Mouse (Mus musculus) hindbrain, embryonic 14.5 days (tissue): ENCODE results near the gene Ralb. TPM values are rescaled to one million over a fixed set of nuclear protein-coding genes. Genes with fewer than 3 reads are reported as not detected.

Source experiments
- ATAC-seq: fragments of 200-750 bp; cut with Nextera tagmentation; 2 replicates; pipeline ENCODE4 v1.8.0; 2017; ENCODE audit warnings: moderate number of reproducible peaks, mild to moderate bottlenecking, moderate TSS enrichment, moderate library complexity; ENCODE audit not compliant: low FRiP score
- DNase-seq: peaks from one replicate; pipeline ENCODE4 v3.0.0-alpha.2; 2015; ENCODE audit warnings: low spot score
- H3K27ac ChIP-seq: fragments of 300-500 bp; sonication (generic); 2 replicates; pipeline ENCODE4 v1.5.1; 2014; ENCODE audit warnings: mild to moderate bottlenecking, moderate library complexity
- H3K27me3 ChIP-seq: fragments of 300-500 bp; sonication (generic); 2 replicates; pipeline ENCODE4 v1.6.1; 2014; ENCODE audit warnings: mild to moderate bottlenecking, low read length, mixed read lengths; ENCODE audit not compliant: control insufficient read depth, insufficient read depth
- H3K36me3 ChIP-seq: fragments of 300-500 bp; sonication (generic); replicated peaks from 2 replicates; pipeline ENCODE4 v1.6.1; 2014; ENCODE audit not compliant: control insufficient read depth, insufficient read depth
- H3K4me1 ChIP-seq: fragments of 300-500 bp; sonication (generic); replicated peaks from 2 replicates; pipeline ENCODE4 v1.6.1; 2014; ENCODE audit warnings: antibody characterized with exemption, low read length, mixed read lengths; ENCODE audit not compliant: control insufficient read depth, insufficient read depth
- H3K4me2 ChIP-seq: fragments of 300-500 bp; sonication (generic); replicated peaks from 2 replicates; pipeline ENCODE4 v1.6.1; 2014; ENCODE audit warnings: mild to moderate bottlenecking, moderate library complexity
- H3K4me3 ChIP-seq: fragments of 300-500 bp; sonication (generic); replicated peaks from 2 replicates; pipeline ENCODE4 v1.5.1; 2014; ENCODE audit warnings: mild to moderate bottlenecking, low read length
- H3K9ac ChIP-seq: fragments of 300-500 bp; sonication (generic); 2 replicates; pipeline ENCODE4 v1.6.1; 2014
- H3K9me3 ChIP-seq: fragments of 300-500 bp; sonication (generic); 2 replicates; pipeline ENCODE4 v1.6.1; 2016; ENCODE audit warnings: low read length; ENCODE audit not compliant: control insufficient read depth
- WGBS: fragments of 180-500 bp; shearing (Covaris S2); extraction: QIAGEN DNeasy Blood & Tissue Kit; methylation state at CpG from one replicate; pipeline ENCODE4 v1.1.7; 2014; 5-methylcytosine and 5-hydroxymethylcytosine counted together
- polyA plus RNA-seq: library from polyadenylated mRNA; unstranded; fragments of >200 nt; fragmentation: Nextera tagmentation; extraction: Ambion mirVana; gene quantifications from 2 replicates; pipeline ENCODE4 v1.2.1, GENCODE M21; 2014

Gene Ralb
- polyA plus RNA-seq: 57.5 and 62.5 TPM in 2 replicates

GRCm38 (mm10) chr1:119504260-119505062 lies at the start of gene Ralb:
Gene Ralb (minus strand): TSS chr1:119504794.
- H3K36me3 ChIP-seq: no peaks in the 10 kb centered on the region
- no peaks in the 10 kb centered on the region for H3K27me3 ChIP-seq
- ATAC-seq: peak; percentile 97
- H3K4me2 ChIP-seq: peak within 1 kb of the TSS; percentile 70
- H3K27ac ChIP-seq: 0 out of 2 replicates have a peak within 1 kb of the TSS, but pooled peaks have one; percentile 38
- peak within 1 kb of the TSS; percentile 73 for H3K4me3 ChIP-seq
- under 1% methylated on average over 57 of the region's 57 CpGs for WGBS
- DNase-seq: peak; percentile 89
- H3K9me3 ChIP-seq: 0 out of 2 replicates have a peak, but pooled peaks cover 3% of the 10 kb centered on the region
- H3K9ac ChIP-seq: peak within 1 kb of the TSS; percentile 78
- H3K4me1 ChIP-seq: peaks cover 20% of the 10 kb centered on the region

DNA sequence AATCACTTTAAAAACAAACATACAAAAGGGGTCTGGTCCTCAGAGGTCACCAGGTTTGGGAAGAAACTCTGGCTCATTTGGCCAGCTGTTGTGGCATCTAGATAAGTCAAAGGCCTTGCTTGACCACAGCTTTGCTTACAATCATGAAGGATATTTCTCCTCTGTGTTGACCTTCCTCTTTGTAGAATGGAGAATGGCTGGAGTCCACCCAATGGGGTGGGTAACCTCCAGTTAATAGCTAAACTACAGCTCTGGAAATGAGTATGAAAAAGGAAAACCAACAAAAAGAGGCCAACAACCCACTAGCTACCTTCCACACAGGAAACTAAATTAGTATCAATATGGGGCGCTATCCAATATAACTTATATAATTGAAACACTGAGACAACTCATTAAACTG lies 47.1 kb upstream of the Ralb start:
- peaks cover 23% of the 10 kb centered on the region for H3K36me3 ChIP-seq
- no peak overlapping the region for H3K4me3 ChIP-seq
- no peaks in the 10 kb centered on the region for H3K27me3 ChIP-seq
- no peaks in the 10 kb centered on the region for H3K4me1 ChIP-seq
- 100% methylated on average over 1 of the region's 1 CpGs for WGBS
- H3K4me2 ChIP-seq: no peak overlapping the region
- no peaks in the 10 kb centered on the region for H3K9me3 ChIP-seq
- no peak overlapping the region for H3K27ac ChIP-seq
- DNase-seq: no peak
- no peak overlapping the region for H3K9ac ChIP-seq
- no peak for ATAC-seq

DNA sequence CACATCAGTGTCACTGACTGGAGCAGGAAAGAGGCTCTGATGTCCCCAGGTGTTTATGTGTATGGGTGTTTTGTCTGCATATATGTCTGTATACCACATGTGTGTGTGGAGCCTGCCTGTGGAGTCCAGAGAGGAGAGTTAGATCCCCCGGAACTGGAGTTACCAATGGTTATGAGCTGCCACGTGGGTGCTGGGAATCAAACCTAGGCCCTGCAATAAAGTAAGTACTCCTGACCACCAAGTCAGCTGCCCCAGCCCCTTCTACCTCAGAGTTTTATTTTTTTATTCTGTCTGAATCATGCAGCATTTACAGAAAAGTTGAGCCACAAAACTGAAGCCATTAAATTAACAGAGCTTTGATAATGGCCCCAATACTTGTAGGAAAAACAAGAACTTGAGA lies 45.5 kb upstream of the Ralb start:
- no peak for ATAC-seq
- H3K9ac ChIP-seq: no peak overlapping the region
- H3K4me3 ChIP-seq: no peak overlapping the region
- H3K9me3 ChIP-seq: no peaks in the 10 kb centered on the region
- H3K4me2 ChIP-seq: no peak overlapping the region
- H3K36me3 ChIP-seq: peaks cover 34% of the 10 kb centered on the region
- no peaks in the 10 kb centered on the region for H3K4me1 ChIP-seq
- DNase-seq: no peak
- 90% methylated on average over 2 of the region's 2 CpGs for WGBS
- no peak overlapping the region for H3K27ac ChIP-seq
- H3K27me3 ChIP-seq: no peaks in the 10 kb centered on the region

DNA sequence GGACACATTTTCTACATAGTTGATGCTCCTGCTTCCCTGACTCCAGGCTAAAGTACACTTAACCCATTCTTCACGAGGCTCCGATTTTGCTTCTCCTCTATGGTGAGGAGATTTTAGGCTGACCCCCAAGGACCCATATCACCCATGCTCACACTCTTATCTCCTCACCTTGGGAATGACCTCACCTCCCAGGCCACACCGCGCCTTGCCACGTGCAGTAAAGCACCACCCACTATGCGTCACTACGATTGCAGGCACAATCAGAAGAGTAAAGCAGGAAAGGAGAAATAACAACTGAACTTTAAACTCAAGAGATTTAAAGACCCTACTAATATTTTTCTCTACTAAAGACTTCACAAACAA lies 44.7 kb upstream of the Ralb start:
- no peak overlapping the region for H3K27ac ChIP-seq
- no peaks in the 10 kb centered on the region for H3K4me1 ChIP-seq
- WGBS: 90% methylated on average over 7 of the region's 7 CpGs
- DNase-seq (no peak), ATAC-seq (no peak)
- H3K36me3 ChIP-seq: peaks cover 34% of the 10 kb centered on the region
- no peak overlapping the region for H3K4me3 ChIP-seq
- no peaks in the 10 kb centered on the region for H3K9me3 ChIP-seq
- H3K4me2 ChIP-seq: no peak overlapping the region
- no peak overlapping the region for H3K9ac ChIP-seq
- no peaks in the 10 kb centered on the region for H3K27me3 ChIP-seq

DNA sequence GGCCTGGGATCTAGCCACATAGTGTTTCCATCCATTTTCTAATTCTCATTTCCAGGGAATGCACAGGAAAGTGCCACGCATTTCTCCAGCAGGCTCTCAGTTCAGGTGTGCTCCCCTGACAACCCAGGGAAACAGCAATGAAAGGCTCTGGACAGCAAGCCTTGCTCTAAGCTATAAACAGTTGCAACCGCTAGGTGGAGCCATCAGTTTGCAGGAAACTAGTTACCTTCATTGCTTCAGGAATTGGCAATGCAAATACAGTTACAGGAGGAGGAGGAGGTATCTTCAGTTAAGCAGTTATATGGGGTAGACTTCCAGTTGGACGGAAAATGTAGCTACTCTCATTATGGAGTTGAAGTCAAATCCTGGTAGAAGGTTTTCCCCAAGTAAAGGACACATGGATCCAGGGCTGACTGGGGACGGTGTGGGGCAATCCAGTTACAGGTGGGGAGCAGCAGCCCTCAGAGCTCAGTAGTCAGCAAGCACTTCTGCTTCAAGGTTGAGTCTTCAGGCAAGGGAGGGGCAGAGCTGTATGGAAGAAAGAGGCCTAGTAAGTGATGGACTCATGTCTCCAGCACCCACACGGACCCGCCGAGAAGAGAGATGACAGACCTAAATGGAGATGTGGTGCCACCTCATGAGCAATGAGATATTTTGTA lies 44.2 kb upstream of the Ralb start:
- Histone ChIP-seq H3K27ac (no peak overlapping the region), H3K27me3 (no peaks in the 10 kb centered on the region)
- WGBS: 73% methylated on average over 7 of the region's 7 CpGs

DNA sequence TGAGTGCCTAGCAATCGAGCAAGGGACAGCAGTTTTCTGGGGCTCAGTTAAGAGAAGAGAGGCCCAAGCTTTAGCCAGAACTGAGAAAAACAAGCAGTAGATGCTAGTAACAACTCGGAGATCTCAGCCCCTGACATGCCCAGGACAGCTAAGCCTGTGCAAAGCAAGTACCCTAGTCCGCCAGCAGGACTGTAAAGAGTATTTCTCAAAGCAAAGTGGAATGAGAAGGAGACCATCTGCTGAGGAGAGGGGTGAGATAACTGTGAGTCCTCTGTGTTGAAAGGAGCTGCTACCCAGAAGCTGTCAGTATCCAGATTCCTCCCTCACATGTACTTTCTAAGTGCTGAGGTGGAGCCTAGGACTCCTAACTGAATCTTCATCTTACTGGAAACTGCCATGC lies 41.9 kb upstream of the Ralb start:
- WGBS: 85% methylated on average over 3 of the region's 3 CpGs
- Histone ChIP-seq H3K9me3 (no peaks in the 10 kb centered on the region), H3K36me3 (peaks cover 31% of the 10 kb centered on the region), H3K4me3 (no peak overlapping the region), H3K27ac (no peak overlapping the region), H3K4me2 (no peak overlapping the region), H3K27me3 (no peaks in the 10 kb centered on the region), H3K4me1 (no peaks in the 10 kb centered on the region), H3K9ac (no peak overlapping the region)
- DNase-seq (no peak), ATAC-seq (no peak)

More for the DNA sequence above, 44.2 kb upstream of the Ralb start:
- peaks cover 34% of the 10 kb centered on the region for H3K36me3 ChIP-seq
- DNase-seq: peak; percentile 87
- H3K9ac ChIP-seq: no peak overlapping the region
- no peak overlapping the region for H3K4me3 ChIP-seq
- no peaks in the 10 kb centered on the region for H3K4me1 ChIP-seq
- no peak overlapping the region for H3K4me2 ChIP-seq
- no peaks in the 10 kb centered on the region for H3K9me3 ChIP-seq
- peak; percentile 53; the same call in 1 of the 2 replicates for ATAC-seq

DNA sequence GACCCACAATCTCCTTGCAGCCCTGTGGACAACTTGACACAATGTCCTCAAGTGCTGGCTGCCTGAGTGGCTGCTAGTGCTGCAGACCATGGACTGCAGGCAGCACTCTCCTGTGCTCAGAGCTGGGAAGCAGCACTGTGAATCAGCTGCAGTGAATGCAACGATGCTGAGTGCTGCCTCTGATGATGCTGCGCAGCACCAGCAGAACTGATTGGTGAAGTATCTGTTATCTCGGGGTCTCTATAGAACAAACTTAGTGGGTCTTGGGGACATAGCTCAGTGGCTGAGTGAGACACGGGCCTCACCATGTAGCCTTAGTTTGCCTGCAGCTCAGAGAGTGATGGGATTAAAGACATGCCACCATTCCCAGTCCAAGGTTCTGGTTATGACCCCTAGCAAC lies 41.1 kb upstream of the Ralb start:
- no peak overlapping the region for H3K4me3 ChIP-seq
- H3K9me3 ChIP-seq: no peaks in the 10 kb centered on the region
- H3K4me2 ChIP-seq: no peak overlapping the region
- ATAC-seq (no peak), DNase-seq (no peak)
- no peaks in the 10 kb centered on the region for H3K4me1 ChIP-seq
- peaks cover 27% of the 10 kb centered on the region for H3K36me3 ChIP-seq
- 95% methylated on average over 4 of the region's 4 CpGs for WGBS
- no peak overlapping the region for H3K27ac ChIP-seq
- H3K27me3 ChIP-seq: no peaks in the 10 kb centered on the region
- no peak overlapping the region for H3K9ac ChIP-seq

- 90% methylated on average over 2 of the region's 2 CpGs for WGBS
- no peak overlapping the region for H3K4me2 ChIP-seq
- H3K27ac ChIP-seq: no peak overlapping the region
- H3K9me3 ChIP-seq: no peaks in the 10 kb centered on the region
- no peaks in the 10 kb centered on the region for H3K27me3 ChIP-seq
- H3K4me3 ChIP-seq: no peak overlapping the region
- peaks cover 25% of the 10 kb centered on the region for H3K36me3 ChIP-seq
- DNase-seq (no peak), ATAC-seq (no peak)
- H3K9ac ChIP-seq: no peak overlapping the region
- no peaks in the 10 kb centered on the region for H3K4me1 ChIP-seq
Measured at GRCm38 (mm10) chr1:119545164-119545563, 40.6 kb upstream of the Ralb start.

DNA sequence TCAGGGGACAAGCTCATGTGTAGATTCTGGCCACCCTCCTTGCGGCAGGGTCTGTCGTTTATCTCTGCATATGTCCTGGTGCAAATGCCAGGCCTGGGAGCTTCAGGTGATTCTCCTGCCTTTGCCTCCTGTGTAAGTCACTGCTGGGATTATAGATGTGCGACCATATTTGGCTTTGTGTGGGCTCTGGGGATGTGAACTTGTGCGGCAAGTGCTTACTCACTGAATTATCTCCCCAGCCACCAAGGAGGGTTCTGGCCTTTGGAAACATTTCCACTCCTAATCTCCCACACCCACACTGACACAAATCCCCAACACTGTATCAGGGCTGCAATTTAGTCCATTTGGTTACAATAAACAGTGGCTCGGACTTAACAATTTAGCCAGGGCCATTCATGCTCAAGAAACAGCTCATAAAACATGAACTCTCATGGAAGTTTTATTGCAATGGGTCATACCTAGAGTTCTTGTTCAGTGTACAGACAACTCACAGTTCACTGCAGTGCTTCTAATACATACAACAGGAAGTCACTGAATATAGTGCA lies 40.1 kb upstream of the Ralb start:
- no peaks in the 10 kb centered on the region for H3K27me3 ChIP-seq
- H3K4me1 ChIP-seq: no peaks in the 10 kb centered on the region
- no peak overlapping the region for H3K4me2 ChIP-seq
- H3K9ac ChIP-seq: no peak overlapping the region
- ATAC-seq (no peak), DNase-seq (no peak)
- peaks cover 20% of the 10 kb centered on the region for H3K36me3 ChIP-seq
- 90% methylated on average over 5 of the region's 5 CpGs for WGBS
- no peak overlapping the region for H3K27ac ChIP-seq
- H3K4me3 ChIP-seq: no peak overlapping the region
- no peaks in the 10 kb centered on the region for H3K9me3 ChIP-seq
